Mouse (Mus musculus): ENCODE measurements around the gene Mypn. TPM values are rescaled to one million over a fixed set of nuclear protein-coding genes. Genes with fewer than 3 reads are reported as not detected.

Mypn gene
- polyA plus RNA-seq, 1 experiment from 2014 or later = 0.15 TPM

- Histone ChIP-seq H3K27me3 (ENCODE audit: low read depth, poor library complexity, severe bottlenecking) (no peaks in the 10 kb centered on the region), H3K9me3 (replicated peaks) (no peaks in the 10 kb centered on the region), H3K27ac (replicated peaks) (no peak overlapping the region), H3K4me1 (0 out of 2 replicates have a peak, but pooled peaks cover 2% of the 10 kb centered on the region), H3K36me3 (no peaks in the 10 kb centered on the region), H3K4me3 (no peak overlapping the region)
- DNase-seq (ENCODE audit: low spot score) = no peak
- WGBS = 78% methylated on average over 12 of the region's 12 CpGs
Measured at GRCm38 (mm10) chr10:63160671-63161070, 43.1 kb downstream of the Mypn start.

GRCm38 (mm10) chr10:63158191-63158590, 45.6 kb downstream of the Mypn start:
- no peak for DNase-seq (ENCODE audit: low spot score)
- 80% methylated on average over 13 of the region's 13 CpGs for WGBS
- Histone ChIP-seq H3K4me1 (0 out of 2 replicates have a peak, but pooled peaks cover 2% of the 10 kb centered on the region), H3K27ac (replicated peaks) (no peak overlapping the region), H3K27me3 (ENCODE audit: low read depth, poor library complexity, severe bottlenecking) (no peaks in the 10 kb centered on the region), H3K9me3 (replicated peaks) (no peaks in the 10 kb centered on the region), H3K4me3 (no peak overlapping the region), H3K36me3 (no peaks in the 10 kb centered on the region)

- WGBS = 91% methylated on average over 4 of the region's 4 CpGs
- Histone ChIP-seq H3K4me3 (no peak overlapping the region), H3K4me1 (0 out of 2 replicates have a peak, but pooled peaks cover 2% of the 10 kb centered on the region)
Measured at GRCm38 (mm10) chr10:63157491-63157890, 46.3 kb downstream of the Mypn start.

GRCm38 (mm10) chr10:63156919-63157318, 46.8 kb downstream of the Mypn start:
- H3K9me3 ChIP-seq (replicated peaks) = no peaks in the 10 kb centered on the region
- DNase-seq (ENCODE audit: low spot score) = no peak
- WGBS = 78% methylated on average over 4 of the region's 4 CpGs
- no peaks in the 10 kb centered on the region for H3K36me3 ChIP-seq
- H3K4me1 ChIP-seq = 0 out of 2 replicates have a peak, but pooled peaks cover 2% of the 10 kb centered on the region
- H3K4me3 ChIP-seq = no peak overlapping the region
- no peak overlapping the region for H3K27ac ChIP-seq (replicated peaks)
- no peaks in the 10 kb centered on the region for H3K27me3 ChIP-seq (ENCODE audit: low read depth, poor library complexity, severe bottlenecking)

More at GRCm38 (mm10) chr10:63157491-63157890, 46.3 kb downstream of the Mypn start:
- Histone ChIP-seq H3K27me3 (ENCODE audit: low read depth, poor library complexity, severe bottlenecking) (no peaks in the 10 kb centered on the region), H3K9me3 (replicated peaks) (no peaks in the 10 kb centered on the region), H3K27ac (replicated peaks) (no peak overlapping the region), H3K36me3 (no peaks in the 10 kb centered on the region)
- no peak for DNase-seq (ENCODE audit: low spot score)

GRCm38 (mm10) chr10:63156351-63156750, 47.4 kb downstream of the Mypn start:
- 93% methylated on average over 1 of the region's 1 CpGs for whole genome bisulfite sequencing
- no peaks in the 10 kb centered on the region for H3K9me3 ChIP-seq (replicated peaks)
- H3K36me3 ChIP-seq = no peaks in the 10 kb centered on the region
- no peak overlapping the region for H3K27ac ChIP-seq (replicated peaks)
- no peak for DNase-seq (ENCODE audit: low spot score)
- H3K4me3 ChIP-seq = no peak overlapping the region
- 0 out of 2 replicates have a peak, but pooled peaks cover 2% of the 10 kb centered on the region for H3K4me1 ChIP-seq
- no peaks in the 10 kb centered on the region for H3K27me3 ChIP-seq (ENCODE audit: low read depth, poor library complexity, severe bottlenecking)

- Histone ChIP-seq H3K4me1 (no peaks in the 10 kb centered on the region), H3K36me3 (no peaks in the 10 kb centered on the region), H3K27ac (replicated peaks) (no peak overlapping the region), H3K4me3 (no peak overlapping the region), H3K9me3 (replicated peaks) (no peaks in the 10 kb centered on the region), H3K27me3 (ENCODE audit: low read depth, poor library complexity, severe bottlenecking) (no peaks in the 10 kb centered on the region)
- DNase-seq (ENCODE audit: low spot score) = no peak
- WGBS = 85% methylated on average over 4 of the region's 4 CpGs
Measured at GRCm38 (mm10) chr10:63155668-63156350, 47.9 kb downstream of the Mypn start.

GRCm38 (mm10) chr10:63154726-63155125, 49.0 kb downstream of the Mypn start:
- no peak for DNase-seq (ENCODE audit: low spot score)
- Histone ChIP-seq H3K27ac (replicated peaks) (no peak overlapping the region), H3K4me1 (no peaks in the 10 kb centered on the region), H3K36me3 (no peaks in the 10 kb centered on the region), H3K4me3 (no peak overlapping the region), H3K9me3 (replicated peaks) (no peaks in the 10 kb centered on the region), H3K27me3 (ENCODE audit: low read depth, poor library complexity, severe bottlenecking) (no peaks in the 10 kb centered on the region)
- 87% methylated on average over 4 of the region's 4 CpGs for WGBS

GRCm38 (mm10) chr10:63154226-63154625, 49.5 kb downstream of the Mypn start:
- Histone ChIP-seq H3K36me3 (no peaks in the 10 kb centered on the region), H3K4me1 (no peaks in the 10 kb centered on the region), H3K9me3 (replicated peaks) (no peaks in the 10 kb centered on the region), H3K27ac (replicated peaks) (no peak overlapping the region), H3K27me3 (ENCODE audit: low read depth, poor library complexity, severe bottlenecking) (no peaks in the 10 kb centered on the region), H3K4me3 (no peak overlapping the region)
- WGBS = 88% methylated on average over 6 of the region's 6 CpGs
- DNase-seq (ENCODE audit: low spot score) = no peak

GRCm38 (mm10) chr10:63153563-63153962, 50.2 kb downstream of the Mypn start:
- no peaks in the 10 kb centered on the region for H3K27me3 ChIP-seq (ENCODE audit: low read depth, poor library complexity, severe bottlenecking)
- DNase-seq (ENCODE audit: low spot score) = peak; percentile 44
- no peaks in the 10 kb centered on the region for H3K4me1 ChIP-seq
- no peaks in the 10 kb centered on the region for H3K9me3 ChIP-seq (replicated peaks)
- H3K27ac ChIP-seq (replicated peaks) = no peak overlapping the region
- WGBS = 44% methylated on average over 3 of the region's 3 CpGs
- no peaks in the 10 kb centered on the region for H3K36me3 ChIP-seq
- no peak overlapping the region for H3K4me3 ChIP-seq

- no peak for DNase-seq (ENCODE audit: low spot score)
- no peaks in the 10 kb centered on the region for H3K4me1 ChIP-seq
- no peak overlapping the region for H3K27ac ChIP-seq (replicated peaks)
- H3K9me3 ChIP-seq (replicated peaks) = no peaks in the 10 kb centered on the region
- no peaks in the 10 kb centered on the region for H3K27me3 ChIP-seq (ENCODE audit: low read depth, poor library complexity, severe bottlenecking)
- no peak overlapping the region for H3K4me3 ChIP-seq
- no peaks in the 10 kb centered on the region for H3K36me3 ChIP-seq
Measured at GRCm38 (mm10) chr10:63152358-63152757, 51.4 kb downstream of the Mypn start.

- no peak overlapping the region for H3K27ac ChIP-seq (replicated peaks)
- H3K9me3 ChIP-seq (replicated peaks) = no peaks in the 10 kb centered on the region
- no peaks in the 10 kb centered on the region for H3K36me3 ChIP-seq
- H3K4me1 ChIP-seq = no peaks in the 10 kb centered on the region
- no peak for DNase-seq (ENCODE audit: low spot score)
- H3K4me3 ChIP-seq = no peak overlapping the region
- H3K27me3 ChIP-seq (ENCODE audit: low read depth, poor library complexity, severe bottlenecking) = no peaks in the 10 kb centered on the region
- WGBS = 91% methylated on average over 13 of the region's 13 CpGs
Measured at GRCm38 (mm10) chr10:63142660-63143059, 61.1 kb downstream of the Mypn start.

- Histone ChIP-seq H3K4me1 (no peaks in the 10 kb centered on the region), H3K36me3 (no peaks in the 10 kb centered on the region), H3K4me3 (no peak overlapping the region), H3K9me3 (replicated peaks) (no peaks in the 10 kb centered on the region), H3K27me3 (ENCODE audit: low read depth, poor library complexity, severe bottlenecking) (no peaks in the 10 kb centered on the region), H3K27ac (replicated peaks) (no peak overlapping the region)
- WGBS = 83% methylated on average over 6 of the region's 6 CpGs
- DNase-seq (ENCODE audit: low spot score) = no peak
Measured at GRCm38 (mm10) chr10:63136436-63136835, 67.3 kb downstream of the Mypn start.

GRCm38 (mm10) chr10:63135680-63136079, 68.1 kb downstream of the Mypn start:
- no peaks in the 10 kb centered on the region for H3K27me3 ChIP-seq (ENCODE audit: low read depth, poor library complexity, severe bottlenecking)
- no peaks in the 10 kb centered on the region for H3K4me1 ChIP-seq
- H3K9me3 ChIP-seq (replicated peaks) = no peaks in the 10 kb centered on the region
- H3K27ac ChIP-seq (replicated peaks) = no peak overlapping the region
- H3K36me3 ChIP-seq = no peaks in the 10 kb centered on the region
- DNase-seq (ENCODE audit: low spot score) = no peak
- WGBS = 53% methylated on average over 12 of the region's 12 CpGs
- H3K4me3 ChIP-seq = no peak overlapping the region
